Mouse (Mus musculus): Measurements from ENCODE around the gene Nol10. TPM values are rescaled to one million over a fixed set of nuclear protein-coding genes. Genes with fewer than 3 reads are reported as not detected.

Gene Nol10
- polyA plus RNA-seq, 1 experiment = 15.7 TPM

GRCm38 (mm10) chr12:17358981-17359380 is 10.7 kb downstream of the Nol10 start:
- no peaks in the 10 kb centered on the region for H3K4me1 ChIP-seq (ENCODE audit: control insufficient read depth, insufficient read depth, low read length)
- no peak overlapping the region for H3K27ac ChIP-seq (ENCODE audit: insufficient read depth, low read length)
- no peak overlapping the region for H3K4me3 ChIP-seq (ENCODE audit: insufficient read depth, low read length)
- peak; percentile 24; the same call in 1 of the 2 replicates for TF ChIP-seq CTCF (IDR thresholded peaks at IDR 0.05; ENCODE audit: extremely low read depth, insufficient read depth, low read length)
- no peak for TF ChIP-seq POLR2A (IDR thresholded peaks at IDR 0.05; ENCODE audit: extremely low read depth, insufficient read depth, low read length)

DNA sequence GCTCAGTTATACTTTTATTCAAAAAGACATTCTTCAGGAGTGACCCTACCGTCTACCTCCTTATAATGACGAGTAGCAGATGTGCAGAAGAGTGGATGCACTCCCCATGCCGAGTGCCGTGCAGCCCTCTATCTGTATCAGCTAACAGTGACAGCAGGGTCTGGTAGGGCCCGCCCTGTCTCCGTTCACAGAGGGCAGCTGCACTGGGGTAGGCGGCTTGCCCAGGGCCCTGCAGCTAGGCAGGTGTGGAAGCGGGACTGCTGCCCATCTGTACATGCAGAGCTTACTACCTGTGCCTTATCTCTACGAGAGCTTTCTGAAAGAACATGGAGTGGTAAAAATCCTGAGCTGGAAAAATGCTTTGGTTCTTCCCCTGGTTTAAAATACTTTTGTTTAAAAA is 11.8 kb downstream of the Nol10 start:
- no peak for TF ChIP-seq POLR2A (IDR thresholded peaks at IDR 0.05; ENCODE audit: extremely low read depth, insufficient read depth, low read length)
- TF ChIP-seq CTCF (IDR thresholded peaks at IDR 0.05; ENCODE audit: extremely low read depth, insufficient read depth, low read length) = no peak
- Histone ChIP-seq H3K4me1 (ENCODE audit: control insufficient read depth, insufficient read depth, low read length) (no peaks in the 10 kb centered on the region), H3K27ac (ENCODE audit: insufficient read depth, low read length) (no peak overlapping the region), H3K4me3 (ENCODE audit: insufficient read depth, low read length) (no peak overlapping the region)

GRCm38 (mm10) chr12:17360650-17361049 is 12.4 kb downstream of the Nol10 start:
- no peak overlapping the region for H3K27ac ChIP-seq (ENCODE audit: insufficient read depth, low read length)
- no peaks in the 10 kb centered on the region for H3K4me1 ChIP-seq (ENCODE audit: control insufficient read depth, insufficient read depth, low read length)
- H3K4me3 ChIP-seq (ENCODE audit: insufficient read depth, low read length) = no peak overlapping the region
- no peak for TF ChIP-seq POLR2A (IDR thresholded peaks at IDR 0.05; ENCODE audit: extremely low read depth, insufficient read depth, low read length)
- TF ChIP-seq CTCF (IDR thresholded peaks at IDR 0.05; ENCODE audit: extremely low read depth, insufficient read depth, low read length) = no peak

GRCm38 (mm10) chr12:17362316-17362715 is 14.1 kb downstream of the Nol10 start:
- Histone ChIP-seq H3K27ac (ENCODE audit: insufficient read depth, low read length) (no peak overlapping the region), H3K4me1 (ENCODE audit: control insufficient read depth, insufficient read depth, low read length) (no peaks in the 10 kb centered on the region), H3K4me3 (ENCODE audit: insufficient read depth, low read length) (no peak overlapping the region)
- TF ChIP-seq CTCF (IDR thresholded peaks at IDR 0.05; ENCODE audit: extremely low read depth, insufficient read depth, low read length) = no peak
- TF ChIP-seq POLR2A (IDR thresholded peaks at IDR 0.05; ENCODE audit: extremely low read depth, insufficient read depth, low read length) = no peak

- TF ChIP-seq CTCF (IDR thresholded peaks at IDR 0.05; ENCODE audit: extremely low read depth, insufficient read depth, low read length) (peak; percentile 81), POLR2A (IDR thresholded peaks at IDR 0.05; ENCODE audit: extremely low read depth, insufficient read depth, low read length) (no peak)
Measured at GRCm38 (mm10) chr12:17366981-17367380, 18.7 kb downstream of the Nol10 start.

GRCm38 (mm10) chr12:17369111-17369510 is 20.9 kb downstream of the Nol10 start:
- no peaks in the 10 kb centered on the region for H3K4me1 ChIP-seq (ENCODE audit: control insufficient read depth, insufficient read depth, low read length)

More at GRCm38 (mm10) chr12:17366981-17367380, 18.7 kb downstream of the Nol10 start:
- no peaks in the 10 kb centered on the region for H3K4me1 ChIP-seq (ENCODE audit: control insufficient read depth, insufficient read depth, low read length)
- no peak overlapping the region for H3K27ac ChIP-seq (ENCODE audit: insufficient read depth, low read length)
- no peak overlapping the region for H3K4me3 ChIP-seq (ENCODE audit: insufficient read depth, low read length)

DNA sequence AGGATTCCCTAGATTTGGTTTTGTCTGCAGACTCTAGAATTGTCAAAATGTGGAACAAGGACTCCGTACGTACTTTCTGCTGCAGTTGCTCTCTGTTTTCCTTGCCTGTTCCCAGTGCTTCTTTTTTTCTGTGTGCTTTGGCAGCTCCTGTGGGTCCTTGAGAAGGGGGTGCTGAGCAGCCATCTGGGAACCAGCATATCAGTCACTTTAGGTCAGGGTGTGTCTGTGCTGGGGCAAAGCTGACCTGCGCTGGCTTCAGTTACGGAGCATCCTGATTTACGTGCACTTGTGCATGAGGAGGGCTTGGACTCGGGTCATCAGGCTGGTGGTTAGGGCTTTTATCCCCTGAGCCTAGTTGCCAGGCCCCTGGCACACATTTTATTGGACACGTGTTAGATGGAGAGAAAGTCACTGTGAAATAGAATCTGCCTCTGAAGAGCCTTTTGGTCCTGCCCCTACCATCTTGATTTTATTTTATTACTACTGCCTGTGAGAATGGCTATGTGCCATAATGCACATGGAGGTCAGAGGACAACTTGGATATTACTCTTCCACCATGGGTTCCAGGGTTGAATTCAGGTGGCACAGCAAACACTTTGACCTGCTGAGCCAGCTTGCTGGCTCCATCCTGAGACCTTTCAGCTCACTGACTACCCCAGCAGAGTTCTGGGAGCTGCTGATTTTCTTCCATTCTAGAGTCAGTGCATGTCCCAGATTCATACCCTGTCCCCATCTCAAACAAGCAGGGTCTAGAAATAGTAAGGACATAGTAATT is 21.5 kb downstream of the Nol10 start:
- H3K4me1 ChIP-seq (ENCODE audit: control insufficient read depth, insufficient read depth, low read length) = no peaks in the 10 kb centered on the region
- H3K27ac ChIP-seq (ENCODE audit: insufficient read depth, low read length) = no peak overlapping the region
- no peak overlapping the region for H3K4me3 ChIP-seq (ENCODE audit: insufficient read depth, low read length)
- TF ChIP-seq POLR2A (IDR thresholded peaks at IDR 0.05; ENCODE audit: extremely low read depth, insufficient read depth, low read length) (no peak), CTCF (IDR thresholded peaks at IDR 0.05; ENCODE audit: extremely low read depth, insufficient read depth, low read length) (no peak)

More at GRCm38 (mm10) chr12:17369111-17369510, 20.9 kb downstream of the Nol10 start:
- Histone ChIP-seq H3K27ac (ENCODE audit: insufficient read depth, low read length) (no peak overlapping the region), H3K4me3 (ENCODE audit: insufficient read depth, low read length) (no peak overlapping the region)
- TF ChIP-seq POLR2A (IDR thresholded peaks at IDR 0.05; ENCODE audit: extremely low read depth, insufficient read depth, low read length) = no peak
- TF ChIP-seq CTCF (IDR thresholded peaks at IDR 0.05; ENCODE audit: extremely low read depth, insufficient read depth, low read length) = no peak

DNA sequence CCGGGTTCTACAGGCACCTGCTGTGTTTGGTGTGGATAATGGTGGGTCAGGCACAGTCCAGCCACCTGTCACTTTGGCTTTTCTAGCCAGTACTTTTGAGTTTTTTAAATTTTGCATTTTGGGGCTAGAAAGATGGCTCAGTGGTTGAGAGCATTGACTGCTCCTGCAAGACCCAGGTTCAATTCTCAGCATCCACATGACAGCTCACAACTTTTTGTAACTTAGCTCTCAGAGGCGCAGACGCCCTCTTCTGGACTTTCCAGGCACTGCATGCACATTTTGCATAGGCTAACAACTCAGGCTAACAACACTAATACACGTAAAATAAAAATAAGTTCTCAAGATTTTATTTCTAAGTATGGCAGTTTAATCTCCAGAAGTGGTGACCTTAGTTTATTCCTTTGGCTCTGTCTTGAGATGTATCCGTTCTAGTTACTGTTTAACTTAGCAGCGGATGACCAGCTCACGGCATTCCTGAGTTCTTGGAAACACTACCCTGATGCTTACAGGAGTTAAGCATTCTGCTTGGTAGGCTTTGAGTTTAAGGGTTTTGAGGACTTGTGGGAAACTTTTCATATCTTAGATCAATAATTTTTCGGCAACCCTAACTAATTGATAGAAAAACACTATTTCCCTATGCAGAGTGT is 23.5 kb downstream of the Nol10 start:
- TF ChIP-seq POLR2A (IDR thresholded peaks at IDR 0.05; ENCODE audit: extremely low read depth, insufficient read depth, low read length) (no peak), CTCF (IDR thresholded peaks at IDR 0.05; ENCODE audit: extremely low read depth, insufficient read depth, low read length) (0 out of 2 replicates have a peak, but pooled peaks have one; percentile 21)
- Histone ChIP-seq H3K4me3 (ENCODE audit: insufficient read depth, low read length) (no peak overlapping the region), H3K27ac (ENCODE audit: insufficient read depth, low read length) (no peak overlapping the region), H3K4me1 (ENCODE audit: control insufficient read depth, insufficient read depth, low read length) (no peaks in the 10 kb centered on the region)

- H3K4me1 ChIP-seq (ENCODE audit: control insufficient read depth, insufficient read depth, low read length) = no peaks in the 10 kb centered on the region
- H3K27ac ChIP-seq (ENCODE audit: insufficient read depth, low read length) = no peak overlapping the region
- TF ChIP-seq CTCF (IDR thresholded peaks at IDR 0.05; ENCODE audit: extremely low read depth, insufficient read depth, low read length) (no peak), POLR2A (IDR thresholded peaks at IDR 0.05; ENCODE audit: extremely low read depth, insufficient read depth, low read length) (no peak)
- no peak overlapping the region for H3K4me3 ChIP-seq (ENCODE audit: insufficient read depth, low read length)
Measured at GRCm38 (mm10) chr12:17372696-17373095, 24.4 kb downstream of the Nol10 start.

Data from cortical plate, adult 2 months (tissue).